ENCODE assay signal across 10 mouse cellular contexts in the genomic region with DNA sequence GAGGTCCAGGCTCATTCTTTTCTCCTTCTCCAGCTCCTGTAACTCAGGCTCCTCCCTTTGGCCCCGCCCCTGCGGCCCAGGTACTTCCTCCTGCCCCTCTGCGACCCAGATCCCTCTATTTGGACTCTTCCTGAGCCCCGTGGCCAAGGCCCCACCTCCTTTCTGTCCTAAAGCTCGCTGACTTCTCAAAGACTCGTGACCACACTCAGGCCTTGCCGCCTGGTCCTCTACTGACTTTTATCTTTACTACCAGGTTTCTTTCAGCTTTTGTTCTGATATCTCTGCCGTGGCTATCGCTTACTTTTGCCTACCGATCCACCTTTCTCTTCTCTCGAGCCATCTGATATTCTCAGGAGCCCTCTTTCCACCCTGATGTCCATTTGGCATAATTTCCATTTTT. TPM values are rescaled to one million over a fixed set of nuclear protein-coding genes. Genes with fewer than 3 reads are reported as not detected.
DNase-seq lines count a peak whose midpoint lies in the region; ATAC-seq and TF ChIP-seq lines count a peak whose summit lies in the region.
"Had no signal": no experiment of that assay in that cellular context is flagged by ENCODE, and none has a peak within 500 bp of the region (broad histone marks: within the 10 kb centered on the region; RNA-seq: fewer than 3 reads in every experiment).

No protein-coding gene starts in this region.

- ATAC-seq in kidney, embryonic 15.5 days (replicated peaks; ENCODE audit: low FRiP score), result no peak
- ATAC-seq in intestine, embryonic 16.5 days, result 0 out of 2 replicates have a peak, but pooled peaks have one; percentile 20

- DNase-seq in kidney, postnatal 14 days, result no peak
- no peak for DNase-seq in thymus, adult 2 months
- DNase-seq in thymus, postnatal 10 days (ENCODE audit: low spot score in 2 of 2), result no peak
- DNase-seq in right cerebral cortex, postnatal 25 days, result no peak
- DNase-seq in frontal cortex, postnatal 36 days (ENCODE audit: low spot score in 2 of 2), result no peak
- no peak for DNase-seq in right cerebral cortex, postnatal 36 days (ENCODE audit: low spot score in 2 of 2)
- DNase-seq: heart, postnatal 10 days had no signal

- H3K27me3 ChIP-seq in kidney, embryonic 15.5 days, result peaks cover 100% of the 10 kb centered on the region
- H3K27me3 ChIP-seq in thymus, adult 2 months (ENCODE audit: control insufficient read depth, insufficient read depth, low read length), result peaks cover 20% of the 10 kb centered on the region
- peaks cover 91% of the 10 kb centered on the region for H3K27me3 ChIP-seq in intestine, embryonic 16.5 days (replicated peaks; ENCODE audit: control insufficient read depth, insufficient read depth, low read length)

- peaks cover 24% of the 10 kb centered on the region for H3K4me1 ChIP-seq in kidney, embryonic 15.5 days
- H3K4me1 ChIP-seq in thymus, adult 2 months (replicated peaks; ENCODE audit: control insufficient read depth, insufficient read depth, low read length), result no peaks in the 10 kb centered on the region
- peaks cover 14% of the 10 kb centered on the region for H3K4me1 ChIP-seq in intestine, embryonic 16.5 days (ENCODE audit: control insufficient read depth, insufficient read depth, low read length)

- WGBS in kidney, embryonic 15.5 days, result 15% methylated on average over 11 of the region's 11 CpGs
- 23% methylated on average over 11 of the region's 11 CpGs for WGBS in thymus, adult 2 months
- WGBS in intestine, embryonic 16.5 days, result 14% methylated on average over 11 of the region's 11 CpGs

- peak overlapping the region; percentile 48 for H3K4me2 ChIP-seq in kidney, embryonic 15.5 days
- H3K4me2 ChIP-seq in intestine, embryonic 16.5 days (ENCODE audit: low read depth, low read length), result peak overlapping the region; percentile 35

- H3K9me3 ChIP-seq in kidney, embryonic 15.5 days (replicated peaks), result no peaks in the 10 kb centered on the region
- peaks cover 4% of the 10 kb centered on the region for H3K9me3 ChIP-seq in intestine, embryonic 16.5 days (ENCODE audit: control insufficient read depth, low read length)

- peak overlapping the region; percentile 20 for H3K4me3 ChIP-seq in kidney, embryonic 15.5 days (replicated peaks)
- H3K4me3 ChIP-seq in thymus, adult 2 months (ENCODE audit: control insufficient read depth, insufficient read depth, low read length), result peak overlapping the region; percentile 3; the same call in 1 of the 2 replicates
- H3K4me3 ChIP-seq in intestine, embryonic 16.5 days (ENCODE audit: low read length), result peak overlapping the region; percentile 24

- TF ChIP-seq POLR2A in thymus, adult 2 months (IDR thresholded peaks at IDR 0.05; ENCODE audit: control insufficient read depth, extremely low read depth, insufficient read depth, low read length, poor library complexity), result no peak

- no peak for TF ChIP-seq CTCF in thymus, adult 2 months (IDR thresholded peaks at IDR 0.05; ENCODE audit: borderline replicate concordance, control insufficient read depth, extremely low read depth, insufficient read depth, low read length, poor library complexity)

- H3K9ac ChIP-seq in kidney, embryonic 15.5 days, result no peak overlapping the region
- H3K9ac ChIP-seq in intestine, embryonic 16.5 days (ENCODE audit: low read depth, low read length), result no peak overlapping the region

- H3K36me3 ChIP-seq in kidney, embryonic 15.5 days, result no peaks in the 10 kb centered on the region
- H3K36me3 ChIP-seq in thymus, adult 2 months (ENCODE audit: control insufficient read depth, insufficient read depth, low read length), result no peaks in the 10 kb centered on the region
- no peaks in the 10 kb centered on the region for H3K36me3 ChIP-seq in intestine, embryonic 16.5 days (ENCODE audit: control insufficient read depth, insufficient read depth, low read length)

- H3K27ac ChIP-seq in kidney, embryonic 15.5 days, result no peak overlapping the region
- H3K27ac ChIP-seq in thymus, adult 2 months (ENCODE audit: control insufficient read depth, insufficient read depth, low read length), result no peak overlapping the region
- no peak overlapping the region for H3K27ac ChIP-seq in intestine, embryonic 16.5 days (ENCODE audit: low read length)

RNA-seq across cellular contexts. Expression of gene Gm20479, which starts 10.8 kb away (rescaled TPM):
- polyA plus RNA-seq in kidney, embryonic 15.5 days (2015; fragmentation: Nextera tagmentation; extraction: Ambion mirVana), result 1.9 TPM in 1 of 2 replicates, not detected in the other
- polyA plus RNA-seq in thymus, adult 2 months (2012; rRNA removed), result not detected in 2 replicates
- polyA plus RNA-seq in intestine, embryonic 16.5 days (2015; fragmentation: Nextera tagmentation; extraction: Ambion mirVana), result 1.6 TPM in 1 of 2 replicates, not detected in the other
- polyA plus RNA-seq: neural tube, embryonic 11.5 days had no signal

RNA-seq across cellular contexts. Expression of gene Shkbp1, which starts 12.2 kb away (rescaled TPM):
- 43.6 and 53.1 TPM in 2 replicates for polyA plus RNA-seq in kidney, embryonic 15.5 days (2015; fragmentation: Nextera tagmentation; extraction: Ambion mirVana)
- 203 and 206 TPM in 2 replicates for polyA plus RNA-seq in thymus, adult 2 months (2012; rRNA removed)
- polyA plus RNA-seq in intestine, embryonic 16.5 days (2015; fragmentation: Nextera tagmentation; extraction: Ambion mirVana), result 35.6 and 37.8 TPM in 2 replicates

RNA-seq across cellular contexts. Expression of gene Ltbp4, which starts 30.5 kb away (rescaled TPM):
- polyA plus RNA-seq in kidney, embryonic 15.5 days (2015; fragmentation: Nextera tagmentation; extraction: Ambion mirVana), result 31.0 and 41.7 TPM in 2 replicates
- 48.3 and 77.5 TPM in 2 replicates for polyA plus RNA-seq in thymus, adult 2 months (2012; rRNA removed)
- polyA plus RNA-seq in intestine, embryonic 16.5 days (2015; fragmentation: Nextera tagmentation; extraction: Ambion mirVana), result 70.2 and 79.2 TPM in 2 replicates
